Mouse (Mus musculus) adrenal gland (tissue): ENCODE data around the gene Rpp25l.

Experiments
- intact Hi-C: fragments of 180-260 bp; cut with DNase I; formaldehyde crosslinking; loops from one replicate; pipeline ENCODE4 v1.15.1; 2025

Rpp25l gene

DNA sequence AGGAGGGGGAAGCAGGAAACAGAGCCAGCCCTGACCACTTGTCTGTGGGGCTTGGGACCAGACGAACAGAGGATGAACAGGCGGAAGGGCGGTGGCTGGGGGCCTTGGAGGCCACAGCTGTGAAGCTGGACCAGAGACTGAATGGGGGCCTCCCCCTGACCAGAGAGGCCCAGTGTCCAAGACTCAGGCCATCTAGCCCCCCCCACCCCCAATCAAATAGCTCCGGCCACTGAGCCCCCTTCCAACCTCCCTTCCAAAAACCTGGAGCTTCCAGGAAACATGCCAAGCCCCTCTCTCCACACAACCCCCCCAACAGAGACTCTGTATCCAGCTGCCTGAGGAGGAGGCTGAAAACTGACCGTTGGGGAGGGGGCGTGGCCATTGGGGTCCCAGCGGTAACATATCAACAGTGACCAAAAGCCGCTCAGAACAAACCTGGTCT lies 40.8 kb downstream of the Rpp25l start:
- intact Hi-C loops, result no loop called here

GRCm38 (mm10) chr4:41671963-41672480 lies 41.3 kb downstream of the Rpp25l start:
- intact Hi-C loops, result no loop called here

GRCm38 (mm10) chr4:41671500-41671899 lies 41.8 kb downstream of the Rpp25l start:
- intact Hi-C loops, result no loop called here

DNA sequence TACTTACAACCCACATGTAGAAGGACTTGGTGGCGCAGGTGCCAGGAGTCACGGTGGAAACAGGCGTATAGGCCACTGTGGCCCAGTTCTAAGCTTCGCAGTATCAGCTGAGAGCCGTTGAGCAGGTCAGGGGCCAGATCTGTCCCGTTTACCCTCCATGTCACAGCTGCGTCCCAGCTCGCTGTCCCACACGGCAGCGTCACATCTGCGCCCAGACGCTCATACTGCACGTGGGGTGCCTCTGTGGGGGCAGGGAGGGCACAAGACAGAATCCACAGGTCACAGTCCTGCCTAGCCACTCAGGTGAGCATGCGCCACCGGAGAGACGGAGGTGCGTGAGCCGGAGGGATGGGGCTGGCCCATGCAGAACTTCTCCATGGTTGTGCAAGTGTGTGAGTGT lies 42.5 kb downstream of the Rpp25l start:
- intact Hi-C loops, result no loop called here

DNA sequence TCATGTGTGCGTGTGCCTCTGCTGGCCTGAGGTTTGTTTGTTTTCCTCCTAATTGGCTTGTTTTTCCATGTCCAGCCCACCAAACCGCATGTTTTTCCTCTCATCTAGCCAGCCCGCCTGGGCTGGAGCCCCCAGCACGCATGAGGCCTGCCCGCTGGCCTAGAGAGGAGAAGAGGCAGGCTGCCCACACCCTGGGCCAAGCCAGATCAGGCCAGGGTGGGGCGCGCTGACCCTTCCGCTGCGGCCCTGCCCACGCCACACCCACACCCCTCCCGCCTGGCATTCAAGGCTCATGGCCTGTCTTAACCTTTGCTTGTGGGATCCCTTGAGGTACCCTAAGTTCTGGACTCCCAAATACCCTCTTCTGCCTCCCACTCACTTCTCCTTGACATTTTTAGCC lies 46.7 kb downstream of the Rpp25l start:
- intact Hi-C loops, result no loop called here

DNA sequence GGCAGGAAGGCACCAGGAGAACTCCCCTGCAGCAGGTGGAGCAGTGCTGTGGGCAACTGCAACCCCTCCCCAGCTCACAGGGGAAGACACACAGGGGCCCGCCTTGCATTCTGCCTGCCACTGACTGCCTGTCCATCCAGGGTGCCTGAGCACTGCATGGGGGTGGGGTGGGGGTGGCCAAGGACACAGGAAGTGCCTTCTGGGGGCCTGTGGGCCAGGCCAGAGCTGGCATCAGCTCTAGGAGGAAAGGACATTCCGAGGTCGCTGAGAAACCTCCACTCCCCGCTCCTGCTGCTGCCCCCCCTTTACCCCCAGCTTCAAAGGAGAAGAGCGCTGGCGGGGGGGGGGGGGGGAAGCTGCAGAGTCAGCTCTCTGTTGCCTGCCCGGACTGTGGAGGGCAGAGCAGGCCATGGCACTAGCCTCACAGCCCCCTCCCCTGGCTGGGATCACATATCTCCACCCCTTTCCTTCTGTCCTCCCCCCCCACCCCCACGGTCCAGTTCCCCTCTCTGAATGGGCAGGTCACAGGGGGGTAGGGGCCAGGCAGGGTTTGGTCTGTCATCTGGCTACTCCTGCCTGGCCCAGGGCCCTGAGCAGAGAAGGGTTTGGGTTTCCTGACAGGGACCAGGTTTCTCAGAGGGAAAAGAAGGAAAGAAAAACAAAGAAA lies 48.2 kb downstream of the Rpp25l start:
- intact Hi-C loops, result no loop called here

DNA sequence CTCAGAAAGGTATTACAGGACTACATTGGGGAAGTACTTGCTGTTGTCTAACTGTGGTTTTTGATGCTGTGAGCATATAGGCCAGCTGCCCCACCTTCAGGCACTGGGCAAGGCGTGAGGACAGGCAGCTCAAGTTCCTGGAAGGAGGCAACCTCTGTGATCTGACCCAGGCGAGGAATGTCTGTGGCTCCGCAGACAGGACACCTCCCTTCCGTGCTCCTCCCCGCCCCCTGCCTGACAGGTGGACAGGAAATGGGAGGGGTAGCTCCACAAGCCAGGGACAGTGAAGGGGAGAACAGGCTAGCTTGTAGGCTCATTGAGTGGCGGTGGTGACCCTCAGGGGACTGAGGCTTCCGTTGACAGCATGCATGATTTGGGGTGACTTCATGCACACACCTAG lies 48.8 kb downstream of the Rpp25l start:
- intact Hi-C loops, result no loop called here

- intact Hi-C loops, result no loop called here
Measured at GRCm38 (mm10) chr4:41663614-41664013, 49.7 kb downstream of the Rpp25l start.

GRCm38 (mm10) chr4:41662723-41663122 lies 50.6 kb downstream of the Rpp25l start:
- intact Hi-C loops, result no loop called here
